Mouse (Mus musculus) testis, postnatal 14 days (tissue): ENCODE measurements around the gene Adh1.

Experiments used
- DNase-seq: peaks from one replicate; pipeline ENCODE4 v3.0.0; 2021; ENCODE audit warnings: low spot score

The Adh1 gene

DNA sequence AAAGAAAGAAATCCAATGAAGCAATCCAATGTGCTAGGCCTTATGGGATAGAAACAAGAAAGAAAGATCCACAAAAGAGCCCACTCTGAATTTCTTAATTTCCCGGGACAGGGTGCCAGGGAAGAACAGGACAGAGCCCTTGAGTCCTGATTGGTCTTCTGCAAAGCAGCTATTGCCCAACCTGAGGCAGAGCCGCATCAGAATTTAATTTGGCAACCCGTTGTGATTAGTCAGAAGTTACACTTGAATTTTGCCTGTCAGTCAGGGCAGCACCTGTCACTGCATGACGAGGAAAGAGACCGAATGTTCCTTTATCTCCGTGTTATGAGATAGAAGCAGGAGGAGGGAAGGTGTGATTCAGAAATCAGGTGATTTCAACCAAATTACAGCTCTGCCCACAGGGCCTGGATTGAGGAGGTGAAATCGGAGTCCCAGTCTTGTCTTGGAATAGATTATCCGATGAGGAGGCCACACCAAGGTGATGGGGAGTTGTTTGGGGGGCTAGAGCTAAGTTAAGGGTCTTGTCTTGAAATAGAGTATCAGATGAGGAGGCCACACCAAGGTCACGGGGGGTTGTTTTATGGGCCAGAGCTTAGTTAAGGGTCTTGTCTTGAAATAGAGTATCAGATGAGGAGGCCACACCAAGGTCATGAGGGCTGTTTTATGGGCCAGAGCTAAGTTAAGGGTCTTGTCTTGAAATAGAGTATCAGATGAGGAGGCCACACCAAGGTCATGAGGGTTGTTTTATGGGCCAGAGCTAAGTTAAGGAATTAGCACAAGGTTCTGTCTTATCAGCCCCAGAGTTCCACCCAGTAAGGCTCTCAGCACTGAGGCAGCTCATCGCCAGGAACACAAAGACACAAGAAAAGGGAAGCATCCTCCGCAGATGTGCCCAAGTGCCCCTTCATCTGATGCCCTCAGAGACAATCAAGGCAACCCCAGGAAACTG lies at the start of gene Adh1:
Gene Adh1, plus strand, starts transcription at position 271 of the 949 bp plus-strand sequence.
- DNase-seq: no peak

DNA sequence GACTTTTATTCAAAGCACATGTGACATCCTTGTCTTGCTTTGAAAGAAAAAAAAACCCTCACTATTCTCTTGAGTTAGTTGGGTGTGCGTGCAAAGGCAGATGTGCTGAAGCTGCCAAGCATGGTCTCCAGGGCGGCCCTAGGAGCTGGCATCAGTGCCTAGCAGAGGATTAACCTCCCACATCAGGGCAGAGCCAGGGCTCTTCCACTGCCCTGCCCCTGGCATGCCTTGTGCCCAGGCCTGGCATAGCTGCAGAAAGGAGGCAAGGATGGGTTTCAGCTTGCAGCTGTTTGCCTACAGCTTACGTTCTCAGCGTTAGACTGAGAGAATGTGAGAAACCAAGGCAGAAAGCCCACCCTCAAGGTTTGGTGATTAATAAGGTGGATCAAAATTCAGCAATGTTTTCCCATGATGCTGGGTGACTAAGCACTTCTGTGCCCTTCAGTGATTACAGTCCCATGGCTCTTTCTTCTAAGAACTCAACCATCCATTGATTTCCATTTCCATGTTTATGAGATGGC lies 48.3 kb upstream of the Adh1 start:
- no peak for DNase-seq

DNA sequence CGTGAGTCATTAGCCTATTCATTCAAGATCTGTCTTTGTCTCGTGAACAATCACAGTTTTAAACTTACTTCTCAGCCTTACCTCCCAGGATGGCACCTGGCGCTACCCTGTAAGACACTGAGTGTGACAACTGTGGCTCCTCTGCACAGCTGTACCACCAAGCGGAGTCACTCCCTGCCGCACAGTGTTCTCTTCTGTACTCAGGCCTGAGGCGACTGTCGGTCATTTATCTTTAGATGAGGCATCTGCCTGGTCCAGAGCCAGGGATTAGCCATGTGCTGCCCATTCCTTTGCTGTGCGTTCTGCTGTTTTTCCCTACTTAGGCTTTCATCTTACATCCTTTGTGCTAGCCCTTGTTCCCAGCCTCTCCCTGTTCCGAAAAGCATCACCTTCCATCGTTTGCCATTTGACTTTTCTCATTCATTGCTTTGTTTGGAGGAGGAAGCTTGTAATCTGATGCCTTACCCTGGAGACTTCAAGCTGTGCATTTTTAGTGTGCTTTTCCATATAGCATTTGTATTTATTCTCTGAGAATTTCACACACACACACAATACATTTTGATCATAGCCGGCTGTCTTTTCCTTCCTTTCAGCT lies 45.3 kb upstream of the Adh1 start:
- no peak for DNase-seq

DNA sequence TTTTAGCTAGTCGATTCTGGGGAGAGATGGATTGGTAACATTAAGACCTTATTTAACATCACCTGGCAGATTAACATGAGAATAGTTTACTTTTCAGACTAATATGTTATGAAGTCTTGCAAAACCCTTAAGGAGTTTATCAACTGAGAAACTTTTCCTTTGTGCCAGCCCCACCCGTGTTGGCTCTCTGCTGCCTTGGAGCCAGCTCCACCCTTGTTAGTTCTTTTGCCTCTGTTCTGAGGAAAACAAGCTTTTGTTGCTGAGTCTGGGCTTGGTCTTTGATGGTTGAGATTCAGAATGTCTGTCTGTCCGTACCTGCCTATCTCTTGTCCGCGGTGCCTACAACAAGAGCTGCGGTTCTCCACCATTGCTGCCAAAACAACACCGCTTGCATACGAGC lies 44.7 kb upstream of the Adh1 start:
- DNase-seq: no peak

GRCm38 (mm10) chr3:138217631-138218264 lies 43.0 kb upstream of the Adh1 start, which contains the start of gene Adh7:
Gene Adh7, plus strand, starts transcription at chr3:138217760.
- DNase-seq: no peak

GRCm38 (mm10) chr3:138221116-138221515 lies 39.7 kb upstream of the Adh1 start:
- DNase-seq: no peak

GRCm38 (mm10) chr3:138222511-138222910 lies 38.3 kb upstream of the Adh1 start:
- DNase-seq: no peak

- DNase-seq: no peak
Measured at GRCm38 (mm10) chr3:138222952-138223351, 37.8 kb upstream of the Adh1 start.

DNA sequence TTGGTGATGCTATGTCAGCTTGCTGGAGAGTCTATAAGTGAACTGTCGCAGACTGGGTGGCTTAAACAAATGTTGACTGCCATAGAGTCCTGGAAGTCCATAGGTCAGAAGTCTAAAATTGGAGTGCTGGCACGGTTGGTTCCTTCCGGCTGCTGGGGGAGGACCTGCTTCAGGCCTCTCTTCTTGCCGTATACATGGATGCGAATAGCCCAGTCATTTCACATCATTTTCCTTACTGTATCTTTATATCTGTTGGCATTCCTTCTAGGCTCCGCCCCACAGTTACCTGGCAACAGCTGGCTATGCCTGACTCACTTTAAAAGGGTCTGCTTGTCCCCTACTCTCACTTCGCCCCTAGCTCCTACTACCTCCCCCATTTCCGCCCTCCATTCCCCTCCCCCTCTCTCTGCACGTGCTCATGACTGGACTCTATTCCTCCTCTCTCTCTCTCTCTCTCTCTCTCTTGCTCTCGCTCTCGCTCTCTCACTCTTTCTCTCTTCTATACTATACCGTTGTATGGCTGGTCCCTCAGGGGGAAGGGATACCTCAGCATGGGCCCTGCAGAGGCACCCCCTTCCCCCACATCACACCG lies 36.3 kb upstream of the Adh1 start:
- DNase-seq: no peak

DNA sequence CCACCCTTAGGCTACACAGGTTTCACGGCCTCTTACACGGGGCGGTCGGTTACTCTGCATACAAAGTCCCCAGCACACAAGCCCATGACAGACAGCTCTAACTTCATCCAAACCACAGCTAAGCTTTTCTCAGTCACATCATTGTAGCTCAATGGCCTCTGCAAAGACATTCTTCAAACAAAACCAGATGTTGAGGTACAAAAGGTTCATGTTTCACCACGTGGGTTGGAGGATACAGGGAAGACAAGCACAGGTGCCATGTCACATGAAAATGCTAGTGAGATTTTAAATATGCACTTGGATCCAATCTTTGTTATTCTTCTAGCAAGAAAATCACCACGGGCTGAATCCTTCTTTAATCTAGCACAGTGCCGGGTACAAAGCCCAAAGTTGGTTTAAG lies 35.5 kb upstream of the Adh1 start:
- DNase-seq: no peak

- DNase-seq: no peak
Measured at GRCm38 (mm10) chr3:138225853-138226252, 34.9 kb upstream of the Adh1 start.

DNA sequence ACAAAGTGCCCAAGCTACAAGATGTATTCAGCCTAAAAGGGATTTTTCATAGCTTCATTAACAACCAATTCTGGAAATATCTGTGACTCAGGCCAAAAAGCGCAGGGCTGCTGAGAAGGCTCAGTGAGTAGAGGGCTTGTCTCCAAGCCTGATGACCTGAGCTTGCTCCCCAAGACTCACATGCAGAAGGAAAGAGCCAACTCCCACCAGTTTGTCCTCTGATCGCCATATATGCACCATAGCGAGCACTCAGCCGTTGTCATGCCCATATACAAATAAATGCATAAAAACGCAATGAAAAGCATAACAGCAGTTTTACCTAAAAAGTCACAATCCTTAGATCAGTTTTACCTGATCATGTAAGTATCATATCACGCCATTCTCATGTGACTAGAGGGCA lies 34.3 kb upstream of the Adh1 start:
- no peak for DNase-seq

DNA sequence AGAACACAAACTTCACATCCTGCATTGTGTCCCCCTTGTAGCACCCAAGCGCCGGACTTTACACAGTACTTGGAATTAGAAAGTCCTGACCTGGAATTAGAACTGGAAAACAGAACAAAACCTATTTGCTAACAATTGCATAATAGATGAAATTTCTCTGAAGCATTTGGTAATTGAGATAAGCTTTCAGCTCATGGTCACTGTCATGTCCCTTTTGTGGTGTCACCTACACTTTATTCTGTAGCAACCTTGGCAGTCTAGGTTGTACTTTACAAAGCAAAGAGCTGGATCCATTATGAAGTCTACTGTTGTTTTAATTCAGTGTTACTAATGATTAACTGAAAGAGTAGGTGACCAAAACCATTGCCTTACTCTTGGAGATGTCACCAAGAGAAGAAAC lies 33.7 kb upstream of the Adh1 start:
- DNase-seq: no peak

DNA sequence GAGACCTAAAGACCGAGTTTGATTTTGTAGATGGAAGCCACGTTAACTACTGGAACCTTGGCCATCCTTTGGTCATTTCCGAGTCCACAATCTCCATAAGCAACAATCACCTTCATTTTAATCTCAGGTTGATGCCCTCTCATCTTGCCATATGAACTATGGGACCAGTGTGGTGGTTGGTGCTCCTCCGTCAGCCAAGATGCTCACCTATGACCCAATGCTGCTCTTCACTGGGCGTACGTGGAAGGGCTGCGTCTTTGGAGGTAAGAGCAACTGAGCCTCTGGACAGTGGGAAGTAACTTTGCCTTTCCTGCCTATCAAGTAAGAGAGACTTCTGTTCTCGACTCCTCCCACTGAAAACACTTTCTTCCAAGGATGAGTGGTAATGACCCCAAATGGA lies 33.0 kb upstream of the Adh1 start:
- DNase-seq: no peak

DNA sequence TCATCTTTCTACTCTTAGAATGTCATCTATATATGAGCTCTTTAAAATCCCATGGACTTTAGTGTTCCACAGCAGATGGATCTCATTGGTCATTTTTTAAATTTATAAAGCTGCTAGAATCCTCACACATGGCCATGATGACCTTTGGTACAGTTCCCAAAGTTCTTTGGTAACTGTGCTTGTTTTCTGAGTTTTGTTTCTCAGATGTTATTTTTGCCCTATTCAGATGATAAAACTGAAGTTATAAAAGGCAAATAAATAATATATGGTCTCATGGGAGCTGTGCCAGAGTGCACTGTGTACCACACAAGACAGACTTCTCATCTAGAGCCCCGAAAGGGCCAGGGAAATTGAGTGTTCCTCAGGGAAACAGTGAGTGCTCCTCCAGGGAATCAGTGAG lies 31.3 kb upstream of the Adh1 start:
- no peak for DNase-seq

DNA sequence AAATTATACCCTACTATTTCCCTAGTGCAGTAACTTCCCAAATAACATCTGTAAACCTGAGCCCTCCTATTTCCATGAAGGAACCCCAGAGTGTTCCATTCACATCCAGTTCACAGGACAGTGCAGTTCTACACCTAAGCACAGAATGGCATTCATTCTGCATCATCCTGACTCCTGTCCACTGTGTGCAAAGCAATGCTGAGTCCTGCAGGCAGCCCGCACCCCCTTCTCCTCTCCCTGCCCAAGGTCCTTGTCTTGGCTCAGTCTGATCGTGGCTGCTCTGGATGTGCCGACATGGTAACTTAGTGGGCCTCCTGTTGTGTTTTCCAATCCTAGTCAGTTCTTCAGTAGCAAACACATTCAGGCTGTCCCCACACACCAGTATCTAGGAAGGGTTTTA lies 30.5 kb upstream of the Adh1 start:
- no peak for DNase-seq

GRCm38 (mm10) chr3:138231531-138231930 lies 29.3 kb upstream of the Adh1 start:
- no peak for DNase-seq

DNA sequence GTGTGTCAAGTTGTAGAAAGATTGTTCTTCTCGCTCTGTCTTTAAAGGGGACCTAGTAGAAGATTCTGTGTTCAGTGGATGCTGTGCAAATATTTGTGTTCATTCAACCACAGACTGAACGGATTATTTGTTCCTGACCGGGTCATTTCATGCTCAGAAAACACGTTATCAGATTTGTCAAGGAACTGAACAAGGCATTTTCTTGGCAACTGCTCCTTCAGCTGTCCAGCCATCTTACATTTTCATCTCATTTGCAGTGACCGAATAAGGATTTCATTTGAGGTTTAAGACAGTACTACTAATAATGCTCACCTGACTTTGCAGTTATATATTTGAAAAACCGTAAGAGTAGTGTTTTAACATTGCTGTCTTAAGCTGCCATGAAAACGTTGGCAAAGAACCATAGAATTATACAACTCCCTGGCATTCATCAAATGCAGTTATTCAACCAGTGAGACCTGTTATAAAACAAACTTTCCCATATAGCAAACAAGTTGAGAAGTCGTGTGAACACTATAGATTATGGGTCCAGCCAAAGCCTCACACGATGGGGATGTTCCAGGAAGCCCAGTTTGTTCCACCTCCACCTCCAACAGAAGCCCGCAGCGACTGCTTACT lies 24.1 kb upstream of the Adh1 start:
- no peak for DNase-seq

DNA sequence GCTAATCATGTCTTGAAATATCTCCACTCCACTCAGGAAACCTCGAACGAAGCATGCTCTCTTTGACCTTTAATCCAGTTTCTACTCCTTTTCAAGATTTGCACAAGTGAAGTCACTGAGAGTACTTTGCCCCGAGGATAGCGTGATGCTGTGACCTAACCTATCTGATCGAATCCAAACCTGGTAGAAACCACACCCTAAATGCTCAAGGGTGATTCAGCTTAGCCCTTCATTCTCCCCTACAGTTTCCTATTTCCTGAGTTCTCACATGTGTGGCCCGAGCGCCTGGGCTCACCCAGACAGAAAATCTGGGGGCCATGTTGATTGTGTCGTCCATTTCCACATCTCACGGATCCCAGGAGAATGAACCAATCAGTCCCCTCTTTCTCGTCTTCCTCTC lies 22.7 kb upstream of the Adh1 start:
- DNase-seq: no peak

DNA sequence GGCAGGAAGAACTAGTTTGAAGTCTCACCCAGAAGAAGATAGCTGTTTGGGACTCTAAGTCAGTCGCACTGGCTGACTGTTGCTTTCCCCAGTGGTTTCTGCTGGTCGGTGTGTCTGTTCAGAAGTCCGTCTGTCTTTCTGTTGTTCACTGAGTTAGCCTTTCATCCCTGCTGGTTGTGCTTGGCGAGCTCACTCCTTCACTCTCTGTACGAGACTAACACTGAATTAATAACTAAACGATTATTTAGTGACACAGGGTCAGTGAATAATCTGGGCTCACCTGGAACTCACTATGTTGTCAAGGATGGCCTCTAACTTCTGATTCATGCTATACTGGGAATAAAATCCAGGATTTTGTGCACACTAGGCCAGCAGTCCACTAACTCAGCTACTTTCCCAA lies 21.3 kb upstream of the Adh1 start:
- DNase-seq: no peak

DNA sequence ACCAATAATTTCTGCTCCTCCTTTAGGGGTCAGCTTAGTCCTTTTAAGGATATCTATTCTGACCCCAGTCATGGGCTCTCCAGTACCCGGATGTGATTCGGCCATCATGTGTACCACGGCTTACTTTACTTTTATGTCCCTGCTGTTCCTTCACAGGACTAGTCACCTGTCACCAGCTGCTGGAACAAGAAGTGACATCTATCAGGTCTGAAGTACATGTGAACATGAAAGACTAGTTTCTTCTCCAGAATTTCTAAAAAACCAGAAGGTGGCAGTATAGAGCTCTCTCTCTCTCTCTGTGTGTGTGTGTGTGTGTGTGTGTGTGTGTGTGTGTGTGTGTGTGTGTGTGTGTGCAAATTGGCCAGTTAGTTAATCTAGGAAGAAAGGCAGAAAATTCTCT lies 20.4 kb upstream of the Adh1 start:
- no peak for DNase-seq

GRCm38 (mm10) chr3:138240942-138241341 lies 19.8 kb upstream of the Adh1 start:
- DNase-seq: no peak
